Mouse (Mus musculus) MEL (cell line): ENCODE data around the gene Wasf2. TPM values are rescaled to one million over a fixed set of nuclear protein-coding genes. Genes with fewer than 3 reads are reported as not detected.

Source experiments
- DNase-seq: peaks from one replicate; pipeline ENCODE4 v3.0.0; 2011; ENCODE audit warnings: low read depth, low spot score
- H3K27ac ChIP-seq: 2 replicates; pipeline ENCODE4 v1.5.1; 2012; ENCODE audit warnings: low read depth, mild to moderate bottlenecking, control low read depth, low read length, moderate library complexity; ENCODE audit not compliant: control insufficient read depth
- H3K27me3 ChIP-seq, 2 experiments: fragments of 150-350 bp in 1 of 2; sonication (generic) in 1 of 2; 2 replicates each; pipeline ENCODE4 v1.6.1; 2012; ENCODE audit warnings: low read length in 2 of 2, mild to moderate bottlenecking in 2 of 2, improper control_type of control experiment in 1 of 2, moderate library complexity in 1 of 2; ENCODE audit not compliant: insufficient read depth in 2 of 2, control insufficient read depth in 1 of 2
- H3K36me3 ChIP-seq, 2 experiments: 2 replicates each; pipeline ENCODE4 v1.6.1; 2012 to 2014; ENCODE audit warnings: low read length in 2 of 2, improper control_type of control experiment in 1 of 2, inconsistent platforms in 1 of 2, mild to moderate bottlenecking in 1 of 2; ENCODE audit not compliant: insufficient read depth in 2 of 2, control insufficient read depth in 1 of 2
- H3K4me1 ChIP-seq, 2 experiments: fragments of 150-350 bp in 1 of 2; sonication (generic) in 1 of 2; 2 replicates each; pipeline ENCODE4 v1.6.1; 2012; ENCODE audit warnings: low read length in 2 of 2, improper control_type of control experiment in 1 of 2, mild to moderate bottlenecking in 1 of 2; ENCODE audit not compliant: insufficient read depth in 2 of 2, control insufficient read depth in 1 of 2
- H3K4me3 ChIP-seq, 2 experiments: fragments of 150-350 bp in 1 of 2; sonication (generic) in 1 of 2; 2 replicates each; pipeline ENCODE4 v1.5.1; 2012; ENCODE audit warnings: low read depth in 2 of 2, low read length in 2 of 2, mild to moderate bottlenecking in 2 of 2, moderate library complexity in 2 of 2, control low read depth in 1 of 2, improper control_type of control experiment in 1 of 2; ENCODE audit not compliant: control insufficient read depth in 1 of 2, insufficient read depth in 1 of 2
- H3K79me2 ChIP-seq: 2 replicates; pipeline ENCODE4 v1.6.1; 2012; ENCODE audit warnings: mild to moderate bottlenecking, low read length, moderate library complexity; ENCODE audit not compliant: control insufficient read depth, poor library complexity, insufficient read depth
- H3K9ac ChIP-seq: 2 replicates; pipeline ENCODE4 v1.6.1; 2012; ENCODE audit warnings: low read depth, mild to moderate bottlenecking, control low read depth, low read length, moderate library complexity; ENCODE audit not compliant: control insufficient read depth, poor library complexity, severe bottlenecking
- H3K9me3 ChIP-seq: fragments of 150-350 bp; sonication (generic); replicated peaks from 2 replicates; pipeline ENCODE4 v1.6.1; 2012; ENCODE audit warnings: mild to moderate bottlenecking, low read length, improper control_type of control experiment, moderate library complexity; ENCODE audit not compliant: insufficient read depth
- BHLHE40 ChIP-seq: IDR thresholded peaks from 2 replicates; pipeline ENCODE4 v1.6.1; 2012; ENCODE audit warnings: low read depth, mild to moderate bottlenecking, inconsistent platforms, low read length, improper control_type of control experiment, borderline replicate concordance
- CTCF ChIP-seq, 3 experiments: IDR thresholded peaks in 2 of 3; conservative IDR thresholded peaks in 1 of 3; 2 replicates each; pipeline ENCODE4 v1.5.1; 2011 to 2012; ENCODE audit warnings: low read length in 3 of 3, low read depth in 2 of 3, mild to moderate bottlenecking in 2 of 3, improper control_type of control experiment in 1 of 3, inconsistent platforms in 1 of 3, mixed read lengths in 1 of 3, moderate library complexity in 1 of 3; ENCODE audit not compliant: control insufficient read depth in 1 of 3, insufficient read depth in 1 of 3, poor library complexity in 1 of 3, severe bottlenecking in 1 of 3
- E2F4 ChIP-seq: IDR thresholded peaks from 2 replicates; pipeline ENCODE4 v1.6.1; 2011; ENCODE audit warnings: low read depth, low read length, improper control_type of control experiment, borderline replicate concordance
- ELF1 ChIP-seq: IDR thresholded peaks from 2 replicates; pipeline ENCODE4 v1.6.1; 2014; ENCODE audit warnings: low read depth, mild to moderate bottlenecking, inconsistent platforms, low read length, improper control_type of control experiment, moderate library complexity
- EP300 ChIP-seq, 2 experiments: IDR thresholded peaks; 2 replicates each; pipeline ENCODE4 v1.6.1; 2011; ENCODE audit warnings: improper control_type of control experiment in 2 of 2, low read length in 2 of 2, low read depth in 1 of 2, mild to moderate bottlenecking in 1 of 2
- HCFC1 ChIP-seq: IDR thresholded peaks from 2 replicates; pipeline ENCODE4 v1.6.1; 2012; ENCODE audit warnings: low read depth, mild to moderate bottlenecking, inconsistent platforms, low read length, improper control_type of control experiment, moderate library complexity
- KAT2A ChIP-seq: conservative IDR thresholded peaks from 2 replicates; pipeline ENCODE4 v1.6.1; 2012; ENCODE audit warnings: low read depth, low read length, improper control_type of control experiment, inconsistent platforms
- MAZ ChIP-seq: IDR thresholded peaks from 2 replicates; pipeline ENCODE4 v1.6.1; 2012; ENCODE audit warnings: low read depth, mild to moderate bottlenecking, inconsistent platforms, low read length, improper control_type of control experiment
- NRF1 ChIP-seq: IDR thresholded peaks from 2 replicates; pipeline ENCODE4 v1.6.1; 2014; ENCODE audit warnings: low read depth, mild to moderate bottlenecking, inconsistent platforms, low read length, improper control_type of control experiment, moderate library complexity; ENCODE audit not compliant: poor library complexity, insufficient read depth, severe bottlenecking
- POLR2AphosphoS2 ChIP-seq: IDR thresholded peaks from 2 replicates; pipeline ENCODE4 v1.6.1; 2011; ENCODE audit warnings: low read length, improper control_type of control experiment
- POLR2AphosphoS5 ChIP-seq: IDR thresholded peaks from 2 replicates; pipeline ENCODE4 v1.6.1; 2012; ENCODE audit warnings: low read depth, borderline replicate concordance, mild to moderate bottlenecking, inconsistent platforms, low read length, moderate library complexity, mixed read lengths
- RAD21 ChIP-seq: IDR thresholded peaks from 2 replicates; pipeline ENCODE4 v1.6.1; 2011; ENCODE audit warnings: mild to moderate bottlenecking, low read depth, low read length, improper control_type of control experiment
- RCOR1 ChIP-seq: IDR thresholded peaks from 2 replicates; pipeline ENCODE4 v1.6.1; 2012; ENCODE audit warnings: low read depth, mild to moderate bottlenecking, inconsistent platforms, low read length, improper control_type of control experiment
- SIN3A ChIP-seq: IDR thresholded peaks from 2 replicates; pipeline ENCODE4 v1.6.1; 2012; ENCODE audit warnings: low read length, improper control_type of control experiment, inconsistent platforms
- SMC3 ChIP-seq: IDR thresholded peaks from 2 replicates; pipeline ENCODE4 v1.6.1; 2011; ENCODE audit warnings: low read depth, low read length, improper control_type of control experiment
- USF1 ChIP-seq: IDR thresholded peaks from 2 replicates; pipeline ENCODE4 v1.6.1; 2014; ENCODE audit warnings: low read depth, mild to moderate bottlenecking, inconsistent platforms, low read length, improper control_type of control experiment, moderate library complexity
- ZMIZ1 ChIP-seq: IDR thresholded peaks from 2 replicates; pipeline ENCODE4 v1.6.1; 2012; ENCODE audit warnings: low read depth, mild to moderate bottlenecking, inconsistent platforms, low read length, improper control_type of control experiment, moderate library complexity
- polyA plus RNA-seq, 2 experiments: library from polyadenylated mRNA; stranded (reverse) in 1 of 2; unstranded in 1 of 2; fragments of >175 nt in 1 of 2; fragments of >200 nt in 1 of 2; gene quantifications; 2 replicates each; pipeline versions ENCODE4 v1.2.1 to v1.2.4; 2012; ENCODE audit warnings: low replicate concordance in 2 of 2, low read depth in 1 of 2; ENCODE audit not compliant: insufficient read length in 2 of 2, insufficient read depth in 1 of 2, missing spikeins in 1 of 2
- total RNA-seq: library from RNA; depleted of rRNA; stranded (reverse); fragments of 300-350 nt; gene quantifications from 2 replicates; pipeline ENCODE4 v1.2.3, GENCODE M21; 2012

The Wasf2 gene
- total and polyA plus RNA-seq, 3 experiments, result 16.4 to 53.7 TPM; not detected in 1

DNA sequence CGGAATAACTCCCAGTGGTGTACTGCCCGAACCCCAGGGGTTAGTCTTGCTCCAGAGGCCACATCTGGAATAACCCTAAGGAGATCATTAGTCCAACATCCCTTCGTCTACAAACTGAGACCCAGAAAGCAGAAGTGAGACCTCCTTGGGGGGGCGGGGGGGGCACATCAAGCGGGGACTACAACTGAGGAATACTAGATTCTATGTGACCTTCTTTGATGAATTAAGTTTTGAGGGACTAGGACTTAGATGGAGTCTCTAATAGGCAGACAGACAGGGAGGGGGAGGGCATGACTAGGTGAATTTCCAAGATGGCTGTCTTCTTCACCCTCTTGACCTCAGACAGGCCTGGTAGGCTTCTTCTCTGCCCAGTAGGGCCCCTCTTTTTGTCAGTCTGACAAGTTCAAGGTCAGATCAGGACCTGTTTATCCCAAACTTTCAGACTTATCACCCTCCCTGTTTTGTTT lies 20.9 kb upstream of the Wasf2 start:
- Histone ChIP-seq H3K27ac (no peak overlapping the region), H3K4me1 (peaks cover under 1 to 10% of the 10 kb centered on the region in 2 experiments), H3K36me3 (peaks cover 0 to 2% of the 10 kb centered on the region in 2 experiments; a peak in 2 of 4 replicates), H3K9me3 (no peaks in the 10 kb centered on the region), H3K79me2 (no peaks in the 10 kb centered on the region), H3K27me3 (no peaks in the 10 kb centered on the region; a peak in 1 of 4 replicates), H3K9ac (no peak overlapping the region), H3K4me3 (no peak overlapping the region)
- DNase-seq, result peak; percentile 31
- TF ChIP-seq SMC3 (no peak), BHLHE40 (no peak), E2F4 (no peak), POLR2AphosphoS2 (no peak), HCFC1 (no peak), ELF1 (no peak), MAZ (no peak), ZMIZ1 (no peak), CTCF (IDR thresholded peaks at IDR 0.05 in 2 of 3, conservative IDR thresholded peaks at IDR 0.05 in 1 of 3; ENCODE audit: control insufficient read depth in 1 of 3, insufficient read depth in 1 of 3, low read depth in 2 of 3, low read length in 3 of 3, poor library complexity in 1 of 3, severe bottlenecking in 1 of 3) (no peak), NRF1 (no peak), SIN3A (no peak), USF1 (no peak), KAT2A (no peak), POLR2AphosphoS5 (no peak), RAD21 (no peak), EP300 (IDR thresholded peaks at IDR 0.05; ENCODE audit: low read depth in 1 of 2, low read length in 2 of 2) (no peak)

- Histone ChIP-seq H3K79me2 (no peaks in the 10 kb centered on the region), H3K9ac (no peak overlapping the region), H3K9me3 (no peaks in the 10 kb centered on the region)
- no peak for DNase-seq
- TF ChIP-seq RCOR1, result no peak
- TF ChIP-seq, all 39 proteins: peak for 0
- Histone ChIP-seq H3K4me1 (peaks cover 0 to 10% of the 10 kb centered on the region in 2 experiments; a peak in 3 of 4 replicates), H3K27ac (no peak overlapping the region), H3K27me3 (no peaks in the 10 kb centered on the region; a peak in 1 of 4 replicates), H3K4me3 (no peak overlapping the region), H3K36me3 (peaks cover 0 to 2% of the 10 kb centered on the region in 2 experiments; a peak in 2 of 4 replicates)
Observed at GRCm38 (mm10) chr4:133112175-133112838, 18.0 kb upstream of the Wasf2 start.
